Mouse (Mus musculus): Measurements from ENCODE around the gene Ube2o. TPM values are rescaled to one million over a fixed set of nuclear protein-coding genes. Genes with fewer than 3 reads are reported as not detected.

Gene Ube2o
- polyA plus RNA-seq, 1 experiment from 2014 or later = 5.8 TPM

- peak overlapping the region; percentile 2; the same call in 1 of the 2 replicates for H3K27ac ChIP-seq (ENCODE audit: low read length)
- H3K9ac ChIP-seq (replicated peaks; ENCODE audit: low read length) = 0 out of 2 replicates have a peak overlapping the region, but pooled peaks have one; percentile 15
- no peak overlapping the region for H3K4me3 ChIP-seq (ENCODE audit: low read length)
- no peak for ATAC-seq (ENCODE audit: low FRiP score, low TSS enrichment)
- no peaks in the 10 kb centered on the region for H3K27me3 ChIP-seq (ENCODE audit: insufficient read depth, low read length)
- H3K9me3 ChIP-seq (ENCODE audit: low read length) = no peaks in the 10 kb centered on the region
- 49% methylated on average over 16 of the region's 16 CpGs for WGBS
- H3K4me2 ChIP-seq (replicated peaks; ENCODE audit: low read depth, low read length) = no peak overlapping the region
- peaks cover 16% of the 10 kb centered on the region; the same call in 1 of the 2 replicates for H3K4me1 ChIP-seq (ENCODE audit: insufficient read depth, low read length)
- H3K36me3 ChIP-seq (ENCODE audit: insufficient read depth, low read length) = no peaks in the 10 kb centered on the region
Observed at GRCm38 (mm10) chr11:116522886-116523698, 58.2 kb downstream of the Ube2o start.

DNA sequence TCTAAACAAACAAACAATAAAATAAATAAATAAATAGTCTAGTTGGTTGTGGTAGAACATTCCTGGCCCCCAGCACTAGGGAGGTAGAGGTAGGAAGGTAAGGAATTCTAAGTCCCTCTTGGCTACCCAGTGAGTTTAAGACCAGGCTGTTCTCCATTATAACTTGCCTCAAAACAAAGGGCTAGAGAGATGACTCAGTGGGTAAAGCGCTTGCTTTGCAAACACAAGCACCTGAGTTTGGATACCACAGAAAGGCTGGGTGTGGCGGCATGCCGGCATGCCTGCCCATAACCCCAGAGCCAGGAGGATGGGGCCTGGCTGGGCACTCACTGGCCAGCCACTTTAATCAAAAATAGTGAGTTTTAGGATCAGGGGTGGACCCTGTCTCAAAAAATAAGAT lies 59.2 kb downstream of the Ube2o start:
- no peak for ATAC-seq (ENCODE audit: low FRiP score, low TSS enrichment)
- Histone ChIP-seq H3K9ac (replicated peaks; ENCODE audit: low read length) (no peak overlapping the region), H3K27ac (ENCODE audit: low read length) (no peak overlapping the region), H3K4me3 (ENCODE audit: low read length) (no peak overlapping the region), H3K4me1 (ENCODE audit: insufficient read depth, low read length) (peaks cover 20% of the 10 kb centered on the region; the same call in 1 of the 2 replicates), H3K4me2 (replicated peaks; ENCODE audit: low read depth, low read length) (no peak overlapping the region), H3K36me3 (ENCODE audit: insufficient read depth, low read length) (no peaks in the 10 kb centered on the region), H3K27me3 (ENCODE audit: insufficient read depth, low read length) (no peaks in the 10 kb centered on the region), H3K9me3 (ENCODE audit: low read length) (no peaks in the 10 kb centered on the region)
- 80% methylated on average over 3 of the region's 3 CpGs for WGBS

GRCm38 (mm10) chr11:116521143-116521542 lies 60.1 kb downstream of the Ube2o start:
- no peaks in the 10 kb centered on the region for H3K36me3 ChIP-seq (ENCODE audit: insufficient read depth, low read length)
- H3K9ac ChIP-seq (replicated peaks; ENCODE audit: low read length) = no peak overlapping the region
- peaks cover 20% of the 10 kb centered on the region; the same call in 1 of the 2 replicates for H3K4me1 ChIP-seq (ENCODE audit: insufficient read depth, low read length)
- no peak for ATAC-seq (ENCODE audit: low FRiP score, low TSS enrichment)
- no peak overlapping the region for H3K27ac ChIP-seq (ENCODE audit: low read length)
- no peaks in the 10 kb centered on the region for H3K27me3 ChIP-seq (ENCODE audit: insufficient read depth, low read length)
- H3K4me2 ChIP-seq (replicated peaks; ENCODE audit: low read depth, low read length) = no peak overlapping the region
- 68% methylated on average over 3 of the region's 3 CpGs for WGBS
- H3K4me3 ChIP-seq (ENCODE audit: low read length) = no peak overlapping the region
- no peaks in the 10 kb centered on the region for H3K9me3 ChIP-seq (ENCODE audit: low read length)

GRCm38 (mm10) chr11:116518482-116518881 lies 62.8 kb downstream of the Ube2o start:
- Histone ChIP-seq H3K9me3 (ENCODE audit: low read length) (no peaks in the 10 kb centered on the region), H3K4me2 (replicated peaks; ENCODE audit: low read depth, low read length) (no peak overlapping the region), H3K4me3 (ENCODE audit: low read length) (no peak overlapping the region), H3K9ac (replicated peaks; ENCODE audit: low read length) (no peak overlapping the region), H3K4me1 (ENCODE audit: insufficient read depth, low read length) (peaks cover 24% of the 10 kb centered on the region; the same call in 1 of the 2 replicates), H3K27me3 (ENCODE audit: insufficient read depth, low read length) (0 out of 2 replicates have a peak, but pooled peaks cover 5% of the 10 kb centered on the region), H3K36me3 (ENCODE audit: insufficient read depth, low read length) (no peaks in the 10 kb centered on the region), H3K27ac (ENCODE audit: low read length) (0 out of 2 replicates have a peak overlapping the region, but pooled peaks have one; percentile 38)
- ATAC-seq (ENCODE audit: low FRiP score, low TSS enrichment) = peak; percentile 55; the same call in 1 of the 2 replicates
- WGBS = 41% methylated on average over 8 of the region's 8 CpGs

GRCm38 (mm10) chr11:116515330-116516020 lies 65.8 kb downstream of the Ube2o start:
- H3K27ac ChIP-seq (ENCODE audit: low read length) = no peak overlapping the region
- H3K4me2 ChIP-seq (replicated peaks; ENCODE audit: low read depth, low read length) = peak overlapping the region; percentile 43
- ATAC-seq (ENCODE audit: low FRiP score, low TSS enrichment) = peak; percentile 18; the same call in 1 of the 2 replicates
- WGBS = 16% methylated on average over 24 of the region's 24 CpGs
- peaks cover 15% of the 10 kb centered on the region; the same call in 1 of the 2 replicates for H3K4me1 ChIP-seq (ENCODE audit: insufficient read depth, low read length)
- H3K4me3 ChIP-seq (ENCODE audit: low read length) = peak overlapping the region; percentile 8; the same call in 1 of the 2 replicates
- H3K9ac ChIP-seq (replicated peaks; ENCODE audit: low read length) = 0 out of 2 replicates have a peak overlapping the region, but pooled peaks have one; percentile 4
- no peaks in the 10 kb centered on the region for H3K9me3 ChIP-seq (ENCODE audit: low read length)
- no peaks in the 10 kb centered on the region for H3K36me3 ChIP-seq (ENCODE audit: insufficient read depth, low read length)
- H3K27me3 ChIP-seq (ENCODE audit: insufficient read depth, low read length) = 0 out of 2 replicates have a peak, but pooled peaks cover 5% of the 10 kb centered on the region

DNA sequence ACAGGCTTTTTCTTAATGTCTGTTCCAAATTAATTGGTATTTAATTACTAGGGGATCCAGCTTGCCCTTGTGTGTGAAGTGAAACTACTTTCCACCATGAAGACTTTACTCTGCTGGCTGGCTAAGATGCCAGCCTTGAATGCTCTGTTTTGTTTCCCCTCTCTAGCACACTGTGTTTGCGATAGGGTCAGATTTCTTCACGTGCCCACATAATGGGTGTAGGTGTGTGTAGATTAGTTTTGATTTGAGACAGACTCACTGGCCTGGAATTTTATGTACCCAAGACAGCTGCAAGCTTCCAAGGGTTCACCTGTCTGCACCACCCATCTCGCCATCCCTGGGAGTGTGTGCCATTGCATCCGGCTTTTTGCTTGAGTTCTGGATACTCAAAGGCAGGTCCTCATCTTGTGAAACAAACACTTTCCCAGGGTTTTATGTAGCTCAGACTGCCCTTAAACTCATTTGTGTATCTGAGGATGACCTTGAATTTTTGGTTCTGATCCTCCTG lies 67.7 kb downstream of the Ube2o start:
- Histone ChIP-seq H3K4me2 (replicated peaks; ENCODE audit: low read depth, low read length) (no peak overlapping the region), H3K27me3 (ENCODE audit: insufficient read depth, low read length) (0 out of 2 replicates have a peak, but pooled peaks cover 5% of the 10 kb centered on the region), H3K9ac (replicated peaks; ENCODE audit: low read length) (no peak overlapping the region), H3K36me3 (ENCODE audit: insufficient read depth, low read length) (no peaks in the 10 kb centered on the region), H3K9me3 (ENCODE audit: low read length) (no peaks in the 10 kb centered on the region), H3K4me1 (ENCODE audit: insufficient read depth, low read length) (peaks cover 15% of the 10 kb centered on the region; the same call in 1 of the 2 replicates), H3K27ac (ENCODE audit: low read length) (no peak overlapping the region), H3K4me3 (ENCODE audit: low read length) (no peak overlapping the region)
- 57% methylated on average over 4 of the region's 4 CpGs for WGBS
- no peak for ATAC-seq (ENCODE audit: low FRiP score, low TSS enrichment)

GRCm38 (mm10) chr11:116512987-116513386 lies 68.3 kb downstream of the Ube2o start:
- no peak overlapping the region for H3K4me3 ChIP-seq (ENCODE audit: low read length)
- no peak for ATAC-seq (ENCODE audit: low FRiP score, low TSS enrichment)
- H3K36me3 ChIP-seq (ENCODE audit: insufficient read depth, low read length) = no peaks in the 10 kb centered on the region
- 77% methylated on average over 6 of the region's 6 CpGs for WGBS
- H3K4me1 ChIP-seq (ENCODE audit: insufficient read depth, low read length) = peaks cover 12% of the 10 kb centered on the region; the same call in 1 of the 2 replicates
- H3K27me3 ChIP-seq (ENCODE audit: insufficient read depth, low read length) = 0 out of 2 replicates have a peak, but pooled peaks cover 5% of the 10 kb centered on the region
- no peak overlapping the region for H3K4me2 ChIP-seq (replicated peaks; ENCODE audit: low read depth, low read length)
- H3K9ac ChIP-seq (replicated peaks; ENCODE audit: low read length) = no peak overlapping the region
- no peaks in the 10 kb centered on the region for H3K9me3 ChIP-seq (ENCODE audit: low read length)
- no peak overlapping the region for H3K27ac ChIP-seq (ENCODE audit: low read length)

GRCm38 (mm10) chr11:116512154-116512553 lies 69.1 kb downstream of the Ube2o start:
- Histone ChIP-seq H3K4me3 (ENCODE audit: low read length) (no peak overlapping the region), H3K27ac (ENCODE audit: low read length) (no peak overlapping the region), H3K4me2 (replicated peaks; ENCODE audit: low read depth, low read length) (no peak overlapping the region), H3K36me3 (ENCODE audit: insufficient read depth, low read length) (no peaks in the 10 kb centered on the region), H3K9ac (replicated peaks; ENCODE audit: low read length) (no peak overlapping the region), H3K9me3 (ENCODE audit: low read length) (no peaks in the 10 kb centered on the region), H3K4me1 (ENCODE audit: insufficient read depth, low read length) (peaks cover 9% of the 10 kb centered on the region; the same call in 1 of the 2 replicates), H3K27me3 (ENCODE audit: insufficient read depth, low read length) (0 out of 2 replicates have a peak, but pooled peaks cover 5% of the 10 kb centered on the region)
- 96% methylated on average over 7 of the region's 7 CpGs for WGBS
- no peak for ATAC-seq (ENCODE audit: low FRiP score, low TSS enrichment)

- Histone ChIP-seq H3K4me1 (ENCODE audit: insufficient read depth, low read length) (peaks cover 9% of the 10 kb centered on the region; the same call in 1 of the 2 replicates), H3K27me3 (ENCODE audit: insufficient read depth, low read length) (0 out of 2 replicates have a peak, but pooled peaks cover 5% of the 10 kb centered on the region), H3K9me3 (ENCODE audit: low read length) (no peaks in the 10 kb centered on the region), H3K27ac (ENCODE audit: low read length) (no peak overlapping the region), H3K36me3 (ENCODE audit: insufficient read depth, low read length) (no peaks in the 10 kb centered on the region), H3K4me2 (replicated peaks; ENCODE audit: low read depth, low read length) (no peak overlapping the region), H3K4me3 (ENCODE audit: low read length) (no peak overlapping the region), H3K9ac (replicated peaks; ENCODE audit: low read length) (no peak overlapping the region)
- 57% methylated on average over 7 of the region's 7 CpGs for WGBS
- no peak for ATAC-seq (ENCODE audit: low FRiP score, low TSS enrichment)
Observed at GRCm38 (mm10) chr11:116511301-116511868, 69.9 kb downstream of the Ube2o start.

Measured in kidney, embryonic 16.5 days (tissue).